Mouse (Mus musculus) heart, adult 8-10 months (tissue): ENCODE data around the gene Olfr212. TPM values are rescaled to one million over a fixed set of nuclear protein-coding genes. Genes with fewer than 3 reads are reported as not detected.
"Not testable (repeated sequence)": the region's sequence is repeated elsewhere in the genome, so short reads cannot be mapped to it uniquely, and the experiment has no call there.

Source experiments
- DNase-seq: peaks from one replicate; pipeline ENCODE4 v3.0.0; 2022; ENCODE audit warnings: low spot score
- total RNA-seq, 4 experiments: library from RNA; stranded (reverse); gene quantifications; 2 replicates each; pipeline ENCODE4 v1.2.4; 2022

Gene Olfr212
- not detected for total RNA-seq

GRCm38 (mm10) chr6:116506302-116507003 lies at the start of gene Olfr212:
TSS of gene Olfr212 (plus strand) at chr6:116506516.
- DNase-seq = not testable (repeated sequence)

DNA sequence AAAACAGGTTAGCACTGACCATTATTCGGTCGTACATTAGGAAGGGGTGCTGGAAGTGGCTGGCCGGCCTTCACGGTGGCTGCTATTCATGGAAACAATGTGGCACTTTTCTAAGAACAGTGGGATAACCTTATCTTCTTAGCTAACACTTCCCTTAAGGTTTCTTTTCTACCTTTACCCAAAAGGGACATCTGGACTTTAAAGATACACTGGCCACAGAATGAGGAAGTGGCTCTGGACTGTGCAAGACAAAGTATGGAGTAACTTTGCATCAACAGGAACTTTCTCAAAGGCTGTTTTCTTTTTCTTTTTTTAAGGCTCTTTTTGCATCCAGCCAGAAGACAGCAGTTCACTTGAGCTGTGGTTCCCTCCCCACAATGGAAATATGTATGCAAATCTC lies 47.6 kb upstream of the Olfr212 start:
- no peak for DNase-seq

GRCm38 (mm10) chr6:116459232-116459631 lies 47.1 kb upstream of the Olfr212 start:
- no peak for DNase-seq

DNA sequence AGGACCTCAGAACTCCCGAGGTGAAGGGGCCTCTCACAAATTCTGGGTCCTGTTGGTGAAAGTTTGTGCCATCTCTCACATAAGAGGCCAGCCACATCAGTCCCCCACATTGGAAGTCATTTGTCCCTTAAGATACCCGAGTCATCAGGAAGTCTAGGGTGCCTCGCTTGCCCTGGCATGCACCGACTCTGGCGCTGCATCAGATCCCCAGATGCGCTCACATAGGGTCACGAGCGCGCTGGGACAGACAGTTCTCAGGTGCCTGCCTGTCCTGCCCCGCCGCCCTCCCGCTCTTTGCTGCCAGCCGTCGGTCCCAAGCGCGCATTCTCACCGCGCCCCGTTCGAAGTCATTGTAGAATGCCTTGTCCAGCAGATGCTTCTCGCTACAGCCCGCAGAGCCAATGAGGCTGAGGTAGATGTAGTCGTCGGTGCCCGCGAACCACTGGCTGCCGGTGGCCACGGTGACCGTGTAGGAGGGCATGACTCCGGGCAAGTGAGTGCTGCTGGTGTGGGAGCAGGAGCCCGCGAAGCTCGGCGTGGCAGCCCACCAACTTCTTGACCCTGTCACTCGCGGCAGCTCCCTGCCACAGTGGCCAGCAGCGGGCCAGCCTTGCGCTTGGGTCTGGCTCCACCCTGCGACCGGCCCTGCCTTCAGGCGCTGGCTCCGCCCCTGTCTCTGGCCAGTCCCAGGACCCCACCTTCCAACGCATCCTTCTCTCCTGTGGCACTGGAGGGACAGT lies 45.6 kb upstream of the Olfr212 start, which contains the start of gene Alox5:
Gene Alox5 (minus strand): TSS at position 635 of the 740 bp plus-strand sequence.
- no peak for DNase-seq

DNA sequence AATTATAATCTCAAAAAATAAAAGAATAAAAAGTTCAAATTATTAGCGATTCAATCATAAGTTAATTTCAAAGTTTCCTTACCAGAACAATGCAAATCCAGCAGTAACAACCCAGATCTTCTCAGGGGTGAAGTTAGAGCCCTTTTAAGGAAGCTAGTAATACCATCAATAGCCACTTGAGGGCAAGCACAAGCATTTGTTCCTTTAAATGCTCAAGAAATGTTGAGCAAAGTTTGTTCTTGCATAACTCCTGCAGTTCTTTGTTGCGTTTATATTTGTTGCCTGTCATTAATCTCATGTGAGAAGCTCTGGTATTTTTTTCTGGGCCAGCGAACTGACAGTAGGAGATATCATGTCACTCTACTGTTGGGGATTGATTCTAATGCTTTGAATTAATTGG lies 38.2 kb upstream of the Olfr212 start:
- DNase-seq = no peak

DNA sequence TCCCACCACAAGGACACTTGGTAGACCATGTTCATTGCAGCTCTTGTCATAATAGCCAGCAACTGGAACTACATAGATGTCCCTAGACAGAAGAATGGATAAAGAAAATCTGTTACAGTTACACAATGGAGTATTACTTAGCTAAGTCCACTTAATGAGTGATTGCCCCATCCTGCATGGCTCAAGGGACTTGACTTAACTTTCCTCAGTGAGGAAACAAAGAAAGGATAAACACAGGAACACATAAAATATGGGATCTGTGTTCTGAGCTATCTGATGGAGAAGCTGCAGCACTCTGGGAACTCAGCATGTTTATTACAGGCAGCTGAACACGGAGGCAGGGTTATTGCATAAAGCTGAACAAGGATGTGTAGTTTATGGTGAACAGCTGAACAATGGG lies 21.2 kb upstream of the Olfr212 start:
- no peak for DNase-seq

- DNase-seq = peak; percentile 21
These were observed 19.5 kb upstream of the Olfr212 start for GRCm38 (mm10) chr6:116486833-116487232.

DNA sequence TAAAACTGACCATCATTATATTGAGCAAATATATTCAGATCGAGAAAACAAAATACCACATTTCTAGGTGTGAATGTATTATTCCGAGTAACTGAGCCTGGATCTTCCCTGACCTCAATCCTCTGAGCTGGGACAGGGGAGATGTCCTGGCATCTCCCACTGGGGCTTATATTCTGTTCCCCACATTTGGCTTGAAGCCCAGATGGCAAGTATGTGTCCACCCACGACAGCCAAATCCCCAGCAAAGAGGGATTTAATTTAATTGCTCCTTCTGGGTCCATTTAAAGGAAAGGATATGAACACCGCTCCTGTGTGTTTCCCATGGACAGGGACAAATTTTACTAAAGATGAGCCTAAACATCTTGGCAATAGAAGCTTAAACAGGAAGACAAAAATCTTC lies 17.5 kb upstream of the Olfr212 start, which contains the start of gene Olfr211:
Gene Olfr211 (plus strand): TSS at position 301 of the 400 bp plus-strand sequence.
- no peak for DNase-seq

DNA sequence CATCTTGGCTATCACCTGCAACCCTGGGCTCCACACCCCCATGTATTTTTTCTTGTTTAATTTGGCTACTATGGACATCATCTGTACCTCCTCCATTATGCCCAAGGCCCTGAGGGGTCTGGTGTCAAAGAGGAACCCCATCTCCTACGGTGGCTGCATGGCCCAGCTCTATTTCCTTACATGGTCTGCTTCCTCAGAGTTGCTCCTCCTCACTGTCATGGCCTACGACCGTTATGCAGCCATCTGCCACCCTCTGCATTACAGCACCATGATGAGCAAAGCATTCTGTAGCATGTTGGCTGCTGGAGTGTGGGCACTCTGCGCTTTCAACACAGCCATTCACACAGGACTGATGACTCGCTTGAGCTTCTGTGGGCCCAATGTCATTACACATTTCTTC lies 12.6 kb upstream of the Olfr212 start:
- DNase-seq = no peak

- no peak for DNase-seq
These were observed 10.4 kb upstream of the Olfr212 start for GRCm38 (mm10) chr6:116495960-116496359.

GRCm38 (mm10) chr6:116514832-116515231 lies 8.5 kb downstream of the Olfr212 start:
- DNase-seq = no peak

DNA sequence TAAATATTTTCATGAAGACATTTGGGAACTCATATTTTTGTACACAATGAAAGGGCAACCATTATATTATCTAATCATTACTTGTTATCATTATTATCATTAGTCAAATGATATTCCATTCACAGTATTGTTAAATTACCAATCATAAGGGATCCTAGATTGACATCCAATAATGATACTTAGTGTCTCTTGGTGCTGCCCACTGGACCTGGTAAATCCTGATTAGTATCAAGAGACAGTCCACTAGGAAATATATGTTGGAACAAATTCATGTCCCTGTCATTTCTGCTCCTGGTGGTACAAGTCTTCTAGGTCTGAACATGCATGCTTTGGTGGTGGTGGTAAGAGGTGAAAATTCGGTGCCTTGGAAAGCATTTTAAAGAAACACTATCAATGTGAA lies 31.8 kb downstream of the Olfr212 start, which contains the start of gene Olfr213:
Gene Olfr213 (plus strand): TSS at position 301 of the 400 bp plus-strand sequence.
- no peak for DNase-seq

DNA sequence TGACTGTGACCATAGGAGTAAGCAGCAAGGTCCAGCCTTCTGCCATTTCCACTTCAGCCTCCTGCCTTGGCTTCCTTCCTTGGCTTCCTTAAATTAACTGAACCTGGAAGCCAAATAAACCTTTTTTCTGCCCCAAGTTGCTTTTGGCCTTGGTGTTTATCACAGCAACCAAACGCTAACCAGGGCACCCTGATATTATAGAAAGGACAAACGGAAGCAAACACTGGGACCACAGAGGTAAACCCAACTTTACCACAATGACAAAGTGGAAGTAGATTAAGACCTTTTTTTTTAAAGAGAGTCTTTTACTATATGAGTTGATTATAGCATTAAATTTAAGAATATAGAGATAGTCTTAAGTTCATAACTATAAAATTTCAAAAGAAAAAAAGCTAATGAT lies 36.2 kb downstream of the Olfr212 start:
- no peak for DNase-seq

- not testable (repeated sequence) for DNase-seq
These were observed 44.5 kb downstream of the Olfr212 start, which contains the start of gene Gm5580 for GRCm38 (mm10) chr6:116550841-116551240. TSS of gene Gm5580 (plus strand) at chr6:116551141.

DNA sequence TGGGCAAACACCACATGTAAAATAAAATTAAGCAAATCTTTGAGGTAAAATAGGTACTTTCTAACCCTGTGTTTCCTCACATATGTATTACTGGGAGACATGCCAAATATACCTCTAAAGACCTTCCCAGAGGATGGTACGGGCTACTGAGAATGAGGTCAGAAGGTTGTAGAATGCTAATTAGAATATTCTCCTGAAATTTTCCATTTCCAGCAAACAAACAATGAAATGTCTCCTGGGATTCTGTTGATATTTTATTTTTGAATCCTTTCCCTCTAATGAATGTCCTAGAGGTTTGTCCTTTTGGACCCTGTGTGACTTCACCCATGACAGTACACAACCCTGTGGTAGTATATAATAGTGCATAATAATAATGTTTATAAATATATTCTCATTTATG lies 47.6 kb downstream of the Olfr212 start, which contains the start of gene Olfr214:
Gene Olfr214 (plus strand): TSS at position 301 of the 400 bp plus-strand sequence.
- no peak for DNase-seq

GRCm38 (mm10) chr6:116554952-116555351 lies 48.6 kb downstream of the Olfr212 start:
- no peak for DNase-seq

Other genes starting within 250 kb of the Olfr212 start
- gene Zfand4, start 242.3 kb upstream of the Olfr212 start, total RNA-seq = 1 to 10 TPM; 2.3 to 5.8 (median 2.9) TPM
- 10 to 100 TPM; 43.4 to 45.4 (median 44.6) TPM for gene March8, start 168.5 kb upstream of the Olfr212 start, total RNA-seq
- gene Alox5, start 45.3 kb upstream of the Olfr212 start, total RNA-seq = 10 to 100 TPM; 10.2 to 18.7 (median 14.2) TPM
- not detected for gene Olfr211, start 17.4 kb upstream of the Olfr212 start, total RNA-seq
- not detected for gene Olfr213, start 31.9 kb downstream of the Olfr212 start, total RNA-seq
- 1 to 10 TPM; 1.4 to 2.0 (median 1.8) TPM for gene Gm5580, start 44.6 kb downstream of the Olfr212 start, total RNA-seq
- gene Olfr214, start 47.7 kb downstream of the Olfr212 start, total RNA-seq = not detected
- not detected for gene Olfr215, start 77.7 kb downstream of the Olfr212 start, total RNA-seq
- gene Zfp422, start 122.5 kb downstream of the Olfr212 start, total RNA-seq = 10 to 100 TPM; 13.6 to 15.5 (median 14.8) TPM
- gene Depp1, start 144.1 kb downstream of the Olfr212 start, total RNA-seq = 10 to 100 TPM; 32.2 to 58.5 (median 41.2) TPM
- gene Rassf4, start 167.4 kb downstream of the Olfr212 start, total RNA-seq = 1 to 10 TPM; 3.7 to 7.0 (median 5.1) TPM
- gene Tmem72, start 210.4 kb downstream of the Olfr212 start, total RNA-seq = under 1 TPM in 3 of 4 experiments, not detected in 1; 0.03 TPM